Mouse (Mus musculus) ovary, postnatal 14 days (tissue): Measurements from ENCODE around the gene Stac2.

Experiments used
- DNase-seq: peaks from one replicate; pipeline ENCODE4 v3.0.0; 2022; ENCODE audit warnings: low spot score

Stac2 gene

GRCm38 (mm10) chr11:97998074-97998793 is 55.0 kb downstream of the Stac2 start:
- DNase-seq, result no peak

- no peak for DNase-seq
These were observed 55.8 kb downstream of the Stac2 start for GRCm38 (mm10) chr11:97997387-97997960.

GRCm38 (mm10) chr11:97996691-97997090 is 56.6 kb downstream of the Stac2 start:
- DNase-seq, result no peak

- peak; percentile 38 for DNase-seq
These were observed 57.5 kb downstream of the Stac2 start, which contains the start of gene Arl5c for GRCm38 (mm10) chr11:97995564-97996288. Arl5c (minus strand) TSS chr11:97996181.

- DNase-seq, result peak; percentile 72
These were observed 58.6 kb downstream of the Stac2 start for GRCm38 (mm10) chr11:97994539-97995100.

GRCm38 (mm10) chr11:97988530-97989096 is 64.6 kb downstream of the Stac2 start:
- peak; percentile 78 for DNase-seq

GRCm38 (mm10) chr11:97987551-97988526 is 65.4 kb downstream of the Stac2 start:
- DNase-seq, result peak; percentile 98

GRCm38 (mm10) chr11:97986738-97987465 is 66.4 kb downstream of the Stac2 start:
- DNase-seq, result no peak
